Mouse (Mus musculus): ENCODE data around the gene Ehbp1. TPM values are rescaled to one million over a fixed set of nuclear protein-coding genes. Genes with fewer than 3 reads are reported as not detected.

Ehbp1 gene
- total RNA-seq, 1 experiment from 2014 or later = 21.3 TPM

Other genes with a start within 250 kb of the Ehbp1 start
- gene Tmem17, start 169.8 kb upstream of the Ehbp1 start, total RNA-seq (2021) = 2.3 and 3.1 TPM in 2 replicates